Mouse (Mus musculus): ENCODE results near the gene Rnf39. TPM values are rescaled to one million over a fixed set of nuclear protein-coding genes. Genes with fewer than 3 reads are reported as not detected.

Gene Rnf39
- polyA plus RNA-seq (2012; rRNA removed): 13.0 and 39.4 TPM in 2 replicates

DNA sequence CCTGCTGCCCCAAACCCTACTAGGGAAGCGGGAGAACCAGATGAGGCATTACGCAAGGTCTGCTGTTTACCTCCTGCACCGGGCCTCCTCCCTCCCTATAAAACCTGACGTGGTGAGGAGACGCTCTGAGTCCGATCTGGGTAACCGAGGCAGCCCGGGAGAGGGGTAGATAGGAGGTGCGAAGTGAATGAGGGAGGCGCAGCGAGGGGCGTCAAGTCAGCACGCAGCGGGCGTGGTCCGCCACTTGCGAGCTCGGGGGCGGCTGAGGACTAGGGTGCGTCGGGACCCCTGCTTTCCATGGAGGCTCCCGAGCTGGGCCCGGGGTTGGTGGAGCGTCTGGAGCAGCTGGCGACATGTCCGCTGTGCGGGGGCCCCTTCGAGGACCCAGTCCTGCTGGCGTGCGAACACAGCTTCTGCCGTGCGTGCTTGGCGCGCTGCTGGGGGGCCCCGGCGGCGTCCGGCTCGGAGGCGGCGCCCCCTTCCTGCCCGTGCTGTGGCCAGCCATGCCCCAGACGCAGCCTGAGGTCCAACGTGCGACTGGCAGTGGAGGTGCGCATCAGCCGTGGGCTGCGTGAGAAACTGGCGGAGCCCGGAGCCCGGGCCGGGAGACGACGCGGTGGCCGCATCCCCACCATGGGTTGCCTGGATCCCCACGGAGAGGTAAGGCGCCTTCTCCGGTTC, at the start of gene Rnf39:
Gene Rnf39 (plus strand): TSS at position 128 of the 681 bp plus-strand sequence.

DNA sequence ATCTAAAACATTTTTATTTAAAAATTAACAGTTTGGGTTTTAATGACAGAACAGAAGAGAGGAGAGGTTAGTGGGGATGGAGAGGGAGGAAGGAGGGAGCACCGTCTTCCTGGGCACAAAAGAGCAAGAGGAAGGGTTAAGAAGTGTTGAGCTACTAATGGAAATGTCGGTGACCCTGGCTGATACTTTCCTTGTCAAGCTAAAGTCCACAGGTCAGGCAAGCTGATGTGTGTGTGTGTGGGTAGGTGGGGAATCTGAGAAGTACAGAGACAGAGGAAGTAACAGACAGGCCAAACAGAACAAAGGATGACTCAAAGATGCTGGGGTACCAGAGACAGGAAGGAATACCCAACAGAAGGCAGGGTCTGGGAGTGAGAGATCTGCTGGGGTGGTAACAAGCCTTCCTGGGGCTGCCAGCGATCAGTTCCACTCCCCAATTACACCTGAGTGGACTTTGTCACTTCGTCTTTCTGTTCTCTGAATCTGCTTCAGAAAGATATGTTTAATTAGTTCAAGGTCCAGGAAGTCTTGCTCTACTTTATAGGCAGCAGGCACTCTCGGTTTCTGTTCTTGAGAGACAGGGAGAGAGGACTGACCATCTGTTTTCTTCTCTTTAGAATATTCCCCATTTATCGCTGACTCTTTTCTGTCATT, 45.0 kb upstream of the Rnf39 start, which contains the start of gene Trim31:
Gene Trim31 (plus strand): TSS at position 567 of the 654 bp plus-strand sequence.

DNA sequence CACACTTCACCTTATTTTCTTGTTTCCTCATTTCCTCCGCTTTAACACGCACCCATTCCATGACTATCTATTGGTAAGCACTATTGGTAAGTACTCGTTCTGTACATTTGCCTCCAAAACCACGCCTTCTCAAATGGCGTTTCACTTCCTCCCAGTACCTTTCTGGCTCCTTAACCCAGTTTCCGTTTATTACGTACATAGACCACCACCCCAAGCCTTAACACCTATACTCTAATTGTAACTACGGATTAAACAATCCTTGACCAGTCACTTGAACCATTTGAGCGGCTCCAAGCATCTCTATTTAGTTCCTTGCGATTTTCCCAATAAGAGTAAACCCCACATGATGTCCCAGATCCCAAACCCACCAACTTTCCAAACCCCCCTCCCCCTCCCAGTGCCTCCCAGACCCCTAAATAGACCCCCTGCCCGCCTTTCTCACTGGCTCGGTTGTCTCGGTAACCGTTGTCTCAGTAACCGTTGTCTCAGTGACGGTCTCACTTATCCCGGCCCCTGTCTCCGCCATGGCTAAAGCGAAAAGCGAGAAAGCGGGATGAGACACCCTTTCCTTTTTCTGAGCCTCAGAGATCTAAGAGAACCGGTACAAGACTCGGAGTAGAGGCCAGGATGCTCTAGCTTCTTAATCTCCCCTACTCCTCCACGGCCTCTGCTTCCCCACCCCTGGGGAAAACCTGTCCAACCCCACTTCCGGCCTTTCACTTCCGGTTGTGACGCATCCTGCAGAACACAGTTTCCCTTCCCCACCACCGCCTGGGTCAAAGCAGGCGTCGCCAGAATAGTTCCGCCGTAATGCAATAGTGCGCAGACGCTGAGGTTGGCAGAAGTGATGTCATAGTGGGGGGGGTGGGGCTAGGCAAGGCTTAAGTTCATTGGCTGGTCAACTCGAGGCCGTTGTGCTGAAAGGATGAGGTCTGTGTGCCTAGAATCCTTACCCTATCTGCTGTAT, 8.5 kb downstream of the Rnf39 start, which contains the start of gene Ppp1r11:
Gene Ppp1r11 (minus strand): TSS at position 761 of the 967 bp plus-strand sequence.

DNA sequence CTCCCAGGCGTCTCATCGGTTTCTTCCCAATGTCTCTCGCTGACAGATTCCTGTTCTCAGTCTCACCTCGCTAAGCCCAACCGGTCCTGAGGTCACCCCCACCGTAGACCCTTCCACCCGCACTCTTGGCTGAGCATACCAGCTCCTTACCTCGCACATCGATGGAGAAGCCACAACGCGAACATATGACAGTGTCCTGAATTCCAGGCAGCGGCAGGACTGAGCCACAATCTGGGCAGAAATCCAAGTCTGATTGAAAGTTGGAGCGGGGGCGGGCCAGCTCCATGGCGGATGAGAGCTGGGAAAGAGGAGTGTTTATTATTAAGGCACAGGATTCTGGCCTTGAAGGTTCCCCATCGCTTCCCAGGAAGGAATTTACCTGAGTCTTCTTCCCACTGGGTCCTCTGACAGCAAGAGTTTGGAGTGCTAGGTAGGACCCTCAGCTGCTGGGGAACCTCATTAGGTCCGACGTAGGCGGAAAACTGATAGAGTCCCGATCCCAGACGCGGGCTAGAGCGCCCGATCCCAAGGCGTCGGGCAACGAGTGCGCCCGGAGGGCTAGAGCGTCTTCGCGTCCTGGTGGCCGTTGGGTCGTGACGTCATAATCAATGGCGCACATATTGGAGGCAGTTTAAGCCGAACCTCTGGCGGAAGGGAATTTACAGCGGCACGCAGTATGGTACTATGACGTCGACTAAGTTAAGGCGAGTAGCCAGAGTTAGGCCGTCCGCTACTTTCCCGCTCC, 15.5 kb downstream of the Rnf39 start, which contains the start of the genes Znrd1 and Znrd1as:
Gene Znrd1 (minus strand): TSS at position 561 of the 745 bp plus-strand sequence.
Gene Znrd1as (plus strand): TSS at position 594 of the 745 bp plus-strand sequence.

DNA sequence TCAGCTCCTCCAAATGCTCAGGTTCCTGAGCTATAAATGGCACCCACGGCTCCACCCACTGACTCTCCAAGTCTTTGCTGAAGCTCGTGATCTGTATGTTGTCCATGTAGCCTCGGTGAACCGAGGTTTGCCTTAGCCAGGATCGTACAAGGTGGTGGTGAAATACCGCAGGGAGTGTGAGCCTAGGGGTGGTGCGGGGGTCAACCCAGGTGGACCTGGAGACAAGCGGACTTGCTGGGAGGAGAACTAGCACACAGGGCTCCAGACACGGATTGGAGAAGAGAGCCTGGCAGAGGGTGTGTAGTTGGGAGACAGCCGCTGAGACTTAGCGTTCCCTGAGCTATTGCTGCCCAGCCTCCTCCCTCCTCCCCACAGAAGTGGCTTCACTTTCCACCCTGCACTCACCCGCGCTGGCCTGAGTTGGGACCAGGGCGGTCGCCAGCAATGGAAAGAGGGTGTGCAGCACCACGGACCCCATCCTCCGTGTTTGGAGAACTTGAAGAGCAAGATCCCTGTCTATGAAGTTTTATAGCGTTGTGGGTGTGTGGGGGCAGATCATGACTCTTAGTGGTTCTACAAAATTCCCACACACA, 38.6 kb downstream of the Rnf39 start, which contains the start of gene 2410137M14Rik:
Gene 2410137M14Rik (minus strand): TSS at position 17 of the 593 bp plus-strand sequence.

DNA sequence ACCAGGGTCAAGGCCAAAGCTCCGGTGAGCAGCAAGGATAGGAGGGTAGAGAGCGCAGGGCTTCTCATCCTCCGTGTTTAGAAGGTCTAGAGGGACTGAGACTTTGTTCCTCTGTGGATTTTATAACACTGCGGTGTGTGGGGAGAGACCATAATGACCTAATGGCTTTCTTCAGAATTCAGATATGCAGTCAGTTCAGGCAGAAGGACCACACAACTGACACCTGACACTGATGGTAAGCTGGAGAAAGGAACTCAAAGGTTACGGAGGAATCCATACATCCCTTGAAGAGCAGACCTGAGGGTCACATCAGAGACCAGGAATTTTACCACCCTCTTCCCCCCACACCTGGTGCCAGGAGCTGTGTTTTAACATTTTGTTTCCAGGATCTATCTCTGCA, 46.7 kb downstream of the Rnf39 start, which contains the start of gene H2-M5:
Gene H2-M5 (minus strand): TSS at position 101 of the 400 bp plus-strand sequence.

Other genes starting within 250 kb of the Rnf39 start
- gene H2-M10.5, start 170.0 kb upstream of the Rnf39 start, polyA plus RNA-seq (2012; rRNA removed): not detected in 2 replicates
- not detected in 2 replicates for gene H2-M10.6, start 130.7 kb upstream of the Rnf39 start, polyA plus RNA-seq (2012; rRNA removed)
- 9.8 and 11.9 TPM in 2 replicates for gene Trim26, start 105.8 kb upstream of the Rnf39 start, polyA plus RNA-seq (2012; rRNA removed)
- 0.23 and 0.24 TPM in 2 replicates for gene Trim15, start 75.7 kb upstream of the Rnf39 start, polyA plus RNA-seq (2012; rRNA removed)
- not detected in 2 replicates for gene Trim10, start 73.3 kb upstream of the Rnf39 start, polyA plus RNA-seq (2012; rRNA removed)
- 0.14 and 0.38 TPM in 2 replicates for gene Trim40, start 52.8 kb upstream of the Rnf39 start, polyA plus RNA-seq (2012; rRNA removed)
- not detected in 2 replicates for gene Trim31, start 44.8 kb upstream of the Rnf39 start, polyA plus RNA-seq (2012; rRNA removed)
- 13.9 and 20.2 TPM in 2 replicates for gene Ppp1r11, start 8.8 kb downstream of the Rnf39 start, polyA plus RNA-seq (2012; rRNA removed)
- gene Znrd1, start 15.6 kb downstream of the Rnf39 start, polyA plus RNA-seq (2012; rRNA removed): 10.5 and 15.2 TPM in 2 replicates
- gene Znrd1as, start 15.7 kb downstream of the Rnf39 start, polyA plus RNA-seq (2012; rRNA removed): 0.34 TPM in 1 of 2 replicates, not detected in the other
- not detected in 2 replicates for gene 2410137M14Rik, start 38.3 kb downstream of the Rnf39 start, polyA plus RNA-seq (2012; rRNA removed)
- 0.10 TPM in 1 of 2 replicates, not detected in the other for gene H2-M5, start 46.6 kb downstream of the Rnf39 start, polyA plus RNA-seq (2012; rRNA removed)
- 0.31 and 0.65 TPM in 2 replicates for gene Zfp57, start 58.2 kb downstream of the Rnf39 start, polyA plus RNA-seq (2012; rRNA removed)
- not detected in 2 replicates for gene Mog, start 80.5 kb downstream of the Rnf39 start, polyA plus RNA-seq (2012; rRNA removed)
- 8.1 and 12.3 TPM in 2 replicates for gene Gabbr1, start 103.0 kb downstream of the Rnf39 start, polyA plus RNA-seq (2012; rRNA removed)
- not detected in 2 replicates for gene Olfr90, start 145.6 kb downstream of the Rnf39 start, polyA plus RNA-seq (2012; rRNA removed)
- not detected in 2 replicates for gene Olfr91, start 155.4 kb downstream of the Rnf39 start, polyA plus RNA-seq (2012; rRNA removed)
- not detected in 2 replicates for gene Olfr92, start 177.2 kb downstream of the Rnf39 start, polyA plus RNA-seq (2012; rRNA removed)
- gene Olfr93, start 218.6 kb downstream of the Rnf39 start, polyA plus RNA-seq (2012; rRNA removed): not detected in 2 replicates